Comparison of ENCODE assay signal across 8 mouse cellular contexts in genomic region chr8:60981388-60981787, GRCm38 (mm10). TPM values are rescaled to one million over a fixed set of nuclear protein-coding genes. Genes with fewer than 3 reads are reported as not detected.
DNase-seq lines count a peak whose midpoint lies in the region; ATAC-seq and TF ChIP-seq lines count a peak whose summit lies in the region.
"Had no signal": no experiment of that assay in that cellular context is flagged by ENCODE, and none has a peak within 500 bp of the region (broad histone marks: within the 10 kb centered on the region; RNA-seq: fewer than 3 reads in every experiment).

No protein-coding gene starts in this region.

- DNase-seq in hindbrain, embryonic 14.5 days (ENCODE audit: low spot score) = no peak
- no peak for DNase-seq in left cerebral cortex, postnatal 25 days (ENCODE audit: low spot score in 2 of 2)
- DNase-seq in cerebellum, adult 2 months = no peak
- DNase-seq: thymus, adult 18-20 months had no signal

- H3K9ac ChIP-seq in hindbrain, embryonic 13.5 days = no peak overlapping the region
- H3K9ac ChIP-seq in hindbrain, embryonic 12.5 days = no peak overlapping the region
- H3K9ac ChIP-seq in hindbrain, embryonic 14.5 days = 0 out of 2 replicates have a peak overlapping the region, but pooled peaks have one; percentile 16
- no peak overlapping the region for H3K9ac ChIP-seq in midbrain, embryonic 13.5 days (replicated peaks)

- H3K4me2 ChIP-seq in hindbrain, embryonic 13.5 days = peak overlapping the region; percentile 98
- no peak overlapping the region; the same call in 1 of the 2 replicates for H3K4me2 ChIP-seq in hindbrain, embryonic 12.5 days (replicated peaks)
- H3K4me2 ChIP-seq in hindbrain, embryonic 14.5 days (replicated peaks) = peak overlapping the region; percentile 94
- H3K4me2 ChIP-seq in midbrain, embryonic 13.5 days (replicated peaks) = no peak overlapping the region; the same call in 1 of the 2 replicates

- intact Hi-C loops in left cerebral cortex, postnatal 25 days (cut with DNase I) = loop anchor here (10.0 kb wide), 1 partner anchor 367 kb away; no protein-coding TSS in a partner anchor

- no peaks in the 10 kb centered on the region for H3K9me3 ChIP-seq in hindbrain, embryonic 13.5 days
- H3K9me3 ChIP-seq in hindbrain, embryonic 12.5 days (replicated peaks) = no peaks in the 10 kb centered on the region
- 0 out of 2 replicates have a peak, but pooled peaks cover 5% of the 10 kb centered on the region for H3K9me3 ChIP-seq in E14TG2a.4 (ENCODE audit: low read length)
- no peaks in the 10 kb centered on the region for H3K9me3 ChIP-seq in hindbrain, embryonic 14.5 days (ENCODE audit: control insufficient read depth, low read length)
- no peaks in the 10 kb centered on the region for H3K9me3 ChIP-seq in midbrain, embryonic 13.5 days

- no peaks in the 10 kb centered on the region for H3K36me3 ChIP-seq in hindbrain, embryonic 13.5 days
- H3K36me3 ChIP-seq in hindbrain, embryonic 12.5 days = no peaks in the 10 kb centered on the region
- no peaks in the 10 kb centered on the region for H3K36me3 ChIP-seq in E14TG2a.4 (ENCODE audit: insufficient read depth, low read length)
- no peaks in the 10 kb centered on the region for H3K36me3 ChIP-seq in hindbrain, embryonic 14.5 days (replicated peaks; ENCODE audit: control insufficient read depth, insufficient read depth)
- no peaks in the 10 kb centered on the region for H3K36me3 ChIP-seq in midbrain, embryonic 13.5 days

- no peak for TF ChIP-seq CTCF in E14TG2a.4 (conservative IDR thresholded peaks at IDR 0.05; ENCODE audit: low read length)
- no peak for TF ChIP-seq CTCF in cerebellum, adult 2 months (IDR thresholded peaks at IDR 0.05; ENCODE audit: borderline replicate concordance, insufficient read depth, low read depth, low read length)

- TF ChIP-seq POLR2A in cerebellum, adult 2 months (IDR thresholded peaks at IDR 0.05; ENCODE audit: borderline replicate concordance, insufficient read depth, low read length) = no peak

- peaks cover 14% of the 10 kb centered on the region for H3K4me1 ChIP-seq in hindbrain, embryonic 13.5 days (replicated peaks)
- H3K4me1 ChIP-seq in hindbrain, embryonic 12.5 days = 0 out of 2 replicates have a peak, but pooled peaks cover 4% of the 10 kb centered on the region
- peaks cover 35% of the 10 kb centered on the region for H3K4me1 ChIP-seq in E14TG2a.4 (replicated peaks; ENCODE audit: low read depth, low read length)
- H3K4me1 ChIP-seq in hindbrain, embryonic 14.5 days (replicated peaks; ENCODE audit: control insufficient read depth, insufficient read depth, low read length) = peaks cover 18% of the 10 kb centered on the region
- H3K4me1 ChIP-seq in midbrain, embryonic 13.5 days (replicated peaks) = peaks cover 22% of the 10 kb centered on the region
- H3K4me1 ChIP-seq in cerebellum, adult 2 months (ENCODE audit: control insufficient read depth, insufficient read depth, low read length) = peaks cover 5% of the 10 kb centered on the region; the same call in 1 of the 2 replicates

- no peak overlapping the region for H3K27ac ChIP-seq in hindbrain, embryonic 13.5 days
- no peak overlapping the region for H3K27ac ChIP-seq in hindbrain, embryonic 12.5 days
- H3K27ac ChIP-seq in hindbrain, embryonic 14.5 days = no peak overlapping the region
- no peak overlapping the region for H3K27ac ChIP-seq in midbrain, embryonic 13.5 days
- H3K27ac ChIP-seq in cerebellum, adult 2 months (ENCODE audit: insufficient read depth, low read length) = no peak overlapping the region

- 0 out of 2 replicates have a peak overlapping the region, but pooled peaks have one; percentile 84 for H3K4me3 ChIP-seq in hindbrain, embryonic 13.5 days
- H3K4me3 ChIP-seq in hindbrain, embryonic 12.5 days = no peak overlapping the region
- peak overlapping the region; percentile 95; the same call in 1 of the 2 replicates for H3K4me3 ChIP-seq in E14TG2a.4 (replicated peaks; ENCODE audit: low read length)
- no peak overlapping the region for H3K4me3 ChIP-seq in hindbrain, embryonic 14.5 days (replicated peaks; ENCODE audit: low read length)
- H3K4me3 ChIP-seq in midbrain, embryonic 13.5 days (replicated peaks) = peak overlapping the region; percentile 87; the same call in 1 of the 2 replicates
- no peak overlapping the region for H3K4me3 ChIP-seq in cerebellum, adult 2 months (replicated peaks; ENCODE audit: insufficient read depth, low read depth, low read length)

- WGBS in hindbrain, embryonic 13.5 days = 67% methylated on average over 1 of the region's 1 CpGs
- 50% methylated on average over 1 of the region's 1 CpGs for WGBS in hindbrain, embryonic 12.5 days
- 72% methylated on average over 1 of the region's 1 CpGs for WGBS in hindbrain, embryonic 14.5 days
- 55% methylated on average over 1 of the region's 1 CpGs for WGBS in midbrain, embryonic 13.5 days
- WGBS in cerebellum, adult 2 months = 50% methylated on average over 1 of the region's 1 CpGs

- ATAC-seq in hindbrain, embryonic 13.5 days (ENCODE audit: low FRiP score) = no peak
- ATAC-seq in hindbrain, embryonic 12.5 days (ENCODE audit: low FRiP score) = no peak
- no peak for ATAC-seq in hindbrain, embryonic 14.5 days (ENCODE audit: low FRiP score)
- ATAC-seq in midbrain, embryonic 13.5 days = no peak

- H3K27me3 ChIP-seq in hindbrain, embryonic 13.5 days = no peaks in the 10 kb centered on the region
- no peaks in the 10 kb centered on the region for H3K27me3 ChIP-seq in hindbrain, embryonic 12.5 days
- H3K27me3 ChIP-seq in E14TG2a.4 (ENCODE audit: insufficient read depth, low read length) = no peaks in the 10 kb centered on the region
- no peaks in the 10 kb centered on the region for H3K27me3 ChIP-seq in hindbrain, embryonic 14.5 days (ENCODE audit: control insufficient read depth, insufficient read depth, low read length)
- no peaks in the 10 kb centered on the region for H3K27me3 ChIP-seq in midbrain, embryonic 13.5 days
- no peaks in the 10 kb centered on the region for H3K27me3 ChIP-seq in cerebellum, adult 2 months (ENCODE audit: control insufficient read depth, insufficient read depth, low read length)

RNA-seq across cellular contexts. Expression of gene Clcn3, which starts 1.7 kb away (rescaled TPM):
- polyA plus RNA-seq in hindbrain, embryonic 13.5 days (2015; fragmentation: Nextera tagmentation; extraction: Ambion mirVana) = 59.7 and 60.9 TPM in 2 replicates
- 46.3 and 47.1 TPM in 2 replicates for polyA plus RNA-seq in hindbrain, embryonic 12.5 days (2016; fragmentation: Nextera tagmentation; extraction: Ambion mirVana)
- polyA plus RNA-seq in hindbrain, embryonic 14.5 days (2014; fragmentation: Nextera tagmentation; extraction: Ambion mirVana) = 79.0 and 86.1 TPM in 2 replicates
- 51.6 and 55.7 TPM in 2 replicates for polyA plus RNA-seq in midbrain, embryonic 13.5 days (2015; fragmentation: Nextera tagmentation; extraction: Ambion mirVana)
- total RNA-seq in left cerebral cortex, postnatal 25 days (2021) = 100 to 1,000 TPM; 130 to 131 TPM
- 81.0 and 82.3 TPM in 2 replicates for polyA plus RNA-seq in cerebellum, adult 2 months (2012; rRNA removed)

RNA-seq across cellular contexts. Expression of gene Nek1, which starts 11.6 kb away (rescaled TPM):
- polyA plus RNA-seq in hindbrain, embryonic 13.5 days (2015; fragmentation: Nextera tagmentation; extraction: Ambion mirVana) = 27.4 and 27.7 TPM in 2 replicates
- polyA plus RNA-seq in hindbrain, embryonic 12.5 days (2016; fragmentation: Nextera tagmentation; extraction: Ambion mirVana) = 23.2 and 24.6 TPM in 2 replicates
- 29.0 and 30.3 TPM in 2 replicates for polyA plus RNA-seq in hindbrain, embryonic 14.5 days (2014; fragmentation: Nextera tagmentation; extraction: Ambion mirVana)
- 21.5 and 22.0 TPM in 2 replicates for polyA plus RNA-seq in midbrain, embryonic 13.5 days (2015; fragmentation: Nextera tagmentation; extraction: Ambion mirVana)
- 10 to 100 TPM; 23.0 to 30.4 TPM for total RNA-seq in left cerebral cortex, postnatal 25 days (2021)
- polyA plus RNA-seq in cerebellum, adult 2 months (2012; rRNA removed) = 22.5 and 23.6 TPM in 2 replicates

Comparison
In these comparisons a context has a peak if more than half of its experiments do, and no peak if none do; other contexts are left out.
1. H3K4me2 ChIP-seq: peak in hindbrain, embryonic 13.5 days (single experiment) and hindbrain, embryonic 14.5 days (single experiment); none in hindbrain, embryonic 12.5 days (single experiment) and midbrain, embryonic 13.5 days (single experiment).
2. H3K4me3 ChIP-seq: peak in hindbrain, embryonic 13.5 days (single experiment), E14TG2a.4 (single experiment) and midbrain, embryonic 13.5 days (single experiment); none in hindbrain, embryonic 12.5 days (single experiment), hindbrain, embryonic 14.5 days (single experiment) and cerebellum, adult 2 months (single experiment).